Mouse (Mus musculus) kidney, postnatal 0 days (tissue): ENCODE data around the gene Bcas1. TPM values are rescaled to one million over a fixed set of nuclear protein-coding genes. Genes with fewer than 3 reads are reported as not detected.

ENCODE experiments used
- ATAC-seq: fragments of 200-750 bp; cut with Nextera tagmentation; replicated peaks from 2 replicates; pipeline ENCODE4 v1.8.0; 2017; ENCODE audit warnings: low read depth, moderate number of reproducible peaks, moderate TSS enrichment, moderate library complexity; ENCODE audit not compliant: low FRiP score
- DNase-seq: peaks from one replicate; pipeline ENCODE4 v3.0.0-alpha.2; 2016; ENCODE audit warnings: low spot score
- H3K27ac ChIP-seq: fragments of 300-500 bp; sonication (generic); 2 replicates; pipeline ENCODE4 v1.5.1; 2014; ENCODE audit warnings: mild to moderate bottlenecking
- H3K27me3 ChIP-seq: fragments of 300-500 bp; sonication (generic); 2 replicates; pipeline ENCODE4 v1.6.1; 2014; ENCODE audit warnings: low read length, mixed read lengths; ENCODE audit not compliant: insufficient read depth
- H3K36me3 ChIP-seq: fragments of 300-500 bp; sonication (generic); 2 replicates; pipeline ENCODE4 v1.6.1; 2014; ENCODE audit warnings: low read length, mixed read lengths; ENCODE audit not compliant: insufficient read depth
- H3K4me1 ChIP-seq: fragments of 300-500 bp; sonication (generic); replicated peaks from 2 replicates; pipeline ENCODE4 v1.6.1; 2014; ENCODE audit warnings: antibody characterized with exemption, low read length, mixed read lengths; ENCODE audit not compliant: insufficient read depth
- H3K4me2 ChIP-seq: fragments of 300-500 bp; sonication (generic); 2 replicates; pipeline ENCODE4 v1.6.1; 2014; ENCODE audit warnings: mild to moderate bottlenecking, low read length, moderate library complexity, mixed read lengths
- H3K4me3 ChIP-seq: fragments of 300-500 bp; sonication (generic); replicated peaks from 2 replicates; pipeline ENCODE4 v1.5.1; 2014; ENCODE audit warnings: low read depth, low read length
- H3K9ac ChIP-seq: fragments of 300-500 bp; sonication (generic); 2 replicates; pipeline ENCODE4 v1.6.1; 2014; ENCODE audit warnings: low read depth, low read length
- H3K9me3 ChIP-seq: fragments of 300-500 bp; sonication (generic); replicated peaks from 2 replicates; pipeline ENCODE4 v1.6.1; 2016; ENCODE audit warnings: low read length, inconsistent platforms, mixed read lengths
- CTCF ChIP-seq: IDR thresholded peaks from 2 replicates; pipeline ENCODE4 v1.5.1; 2016; ENCODE audit warnings: antibody characterized with exemption, low read depth, mild to moderate bottlenecking, moderate library complexity
- WGBS: fragments of 180-500 bp; shearing (Covaris S2); extraction: QIAGEN DNeasy Blood & Tissue Kit; methylation state at CpG from one replicate; pipeline ENCODE4 v1.1.7; 2014; 5-methylcytosine and 5-hydroxymethylcytosine counted together
- polyA plus RNA-seq: library from polyadenylated mRNA; unstranded; fragments of >200 nt; fragmentation: Nextera tagmentation; extraction: Ambion mirVana; gene quantifications from 2 replicates; pipeline ENCODE4 v1.2.1, GENCODE M21; 2015

The Bcas1 gene
- polyA plus RNA-seq, 1 experiment from 2014 or later, result 0.61 TPM

DNA sequence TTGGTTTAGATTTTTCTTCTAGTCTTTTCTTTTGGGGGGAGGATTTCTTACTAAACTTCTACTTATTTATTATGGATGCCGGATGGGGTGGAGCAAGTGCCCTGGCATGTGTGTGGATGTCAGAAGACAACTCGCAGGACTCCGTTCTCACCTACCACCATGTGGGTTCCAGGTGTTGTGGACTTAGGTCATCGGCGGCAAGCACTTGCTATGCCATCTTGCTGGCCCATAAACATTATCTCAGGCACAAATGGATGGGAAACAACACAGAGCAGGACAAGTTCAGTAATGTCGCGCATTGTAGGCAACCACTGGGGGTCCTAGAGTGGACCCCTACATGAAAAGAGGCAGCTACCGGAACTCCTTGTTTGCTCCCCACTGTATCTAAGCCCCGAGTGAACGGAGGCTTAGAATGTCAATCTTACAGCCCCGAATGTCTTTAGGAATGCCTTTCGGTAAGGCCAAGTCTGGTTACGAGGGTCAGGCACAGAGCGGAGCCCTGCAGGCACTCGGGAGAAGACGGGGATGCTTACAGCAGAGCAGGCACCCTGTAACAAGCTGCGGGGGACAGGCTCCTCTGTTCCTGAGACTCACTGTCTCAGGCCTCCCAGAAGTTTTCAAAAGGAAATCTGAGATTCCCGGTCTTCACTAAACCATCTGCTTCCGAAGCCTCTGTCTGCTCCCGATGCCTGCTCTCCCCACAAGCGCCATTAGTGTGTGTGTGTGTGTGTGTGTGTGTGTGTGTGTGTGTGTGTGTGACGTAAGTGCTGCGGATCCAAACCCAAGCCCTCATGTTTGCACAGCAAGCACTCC lies 16.8 kb downstream of the Bcas1 start:
- no peak for ATAC-seq
- H3K4me1 ChIP-seq, result no peaks in the 10 kb centered on the region
- H3K9ac ChIP-seq, result no peak overlapping the region
- no peak for TF ChIP-seq CTCF
- H3K4me3 ChIP-seq, result no peak overlapping the region
- DNase-seq, result peak; percentile 19
- 19% methylated on average over 23 of the region's 23 CpGs for WGBS
- H3K27ac ChIP-seq, result no peak overlapping the region
- no peaks in the 10 kb centered on the region for H3K36me3 ChIP-seq
- peak overlapping the region; percentile 14; the same call in 1 of the 2 replicates for H3K4me2 ChIP-seq
- peaks cover 10% of the 10 kb centered on the region; the same call in 1 of the 2 replicates for H3K27me3 ChIP-seq
- H3K9me3 ChIP-seq, result no peaks in the 10 kb centered on the region

DNA sequence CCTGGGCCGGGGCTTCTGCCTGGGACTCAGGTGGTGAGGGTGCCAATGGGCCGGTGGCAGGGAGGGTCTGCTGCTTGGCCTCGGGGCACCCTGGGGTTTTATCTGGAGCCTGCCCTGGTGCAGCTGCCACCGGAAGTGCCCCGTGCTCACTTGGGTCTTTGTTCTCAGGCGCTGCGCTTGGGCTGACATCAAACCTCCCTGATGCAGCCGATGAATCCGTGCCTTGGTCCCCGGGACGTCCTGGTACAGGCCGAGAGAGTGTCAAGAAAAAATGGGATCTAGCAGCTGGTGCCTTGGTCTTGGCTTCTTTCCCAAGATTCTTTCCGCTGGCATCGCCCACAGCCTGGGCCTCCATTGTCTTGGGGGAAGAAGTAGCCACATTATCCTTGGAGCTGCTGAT lies 21.2 kb downstream of the Bcas1 start:
- no peak overlapping the region for H3K4me3 ChIP-seq
- H3K4me2 ChIP-seq, result no peak overlapping the region
- H3K9ac ChIP-seq, result no peak overlapping the region
- H3K36me3 ChIP-seq, result no peaks in the 10 kb centered on the region
- no peaks in the 10 kb centered on the region for H3K27me3 ChIP-seq
- no peak for DNase-seq
- 0 out of 2 replicates have a peak, but pooled peaks cover 2% of the 10 kb centered on the region for H3K4me1 ChIP-seq
- WGBS, result 85% methylated on average over 14 of the region's 14 CpGs
- no peak overlapping the region for H3K27ac ChIP-seq
- no peak for ATAC-seq
- TF ChIP-seq CTCF, result no peak
- no peaks in the 10 kb centered on the region for H3K9me3 ChIP-seq

DNA sequence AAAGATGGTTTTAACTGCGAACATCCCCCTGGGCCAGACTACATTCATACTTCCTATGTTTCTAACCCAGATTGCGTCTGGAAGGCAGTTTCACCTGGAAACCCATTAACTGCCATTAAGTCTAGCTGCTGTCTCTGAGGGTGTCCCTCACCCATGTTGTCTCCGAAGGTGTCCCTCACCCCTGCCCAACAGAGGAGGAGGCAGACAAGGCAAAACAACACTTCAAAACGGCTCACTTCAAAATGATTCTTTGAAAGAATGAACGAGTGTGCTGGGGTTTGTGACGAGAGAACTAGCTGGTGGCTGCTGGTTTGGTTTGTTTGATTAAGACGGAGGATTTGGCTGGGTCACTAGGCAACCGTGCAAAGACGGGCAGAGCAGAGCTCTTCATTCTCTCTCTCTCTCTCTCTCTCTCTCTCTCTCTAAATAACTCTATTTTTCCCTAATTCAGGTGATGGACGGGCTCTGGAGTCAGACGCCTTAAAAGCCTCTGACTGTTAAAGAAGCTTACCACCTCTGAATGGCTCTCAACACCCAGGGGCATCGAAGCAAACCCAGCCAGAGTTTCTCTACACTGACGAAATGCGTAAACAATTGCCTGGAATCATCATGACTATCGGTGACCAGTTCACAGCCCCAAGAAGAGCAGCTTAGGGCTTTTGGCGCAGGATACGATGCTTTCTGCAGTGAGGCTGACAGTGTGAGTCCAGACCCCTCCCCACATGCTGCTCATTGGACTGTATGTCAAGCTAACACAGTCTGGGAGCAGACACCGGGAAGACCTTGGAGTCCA lies 22.7 kb downstream of the Bcas1 start:
- ATAC-seq, result no peak
- Histone ChIP-seq H3K4me1 (0 out of 2 replicates have a peak, but pooled peaks cover 8% of the 10 kb centered on the region), H3K27me3 (no peaks in the 10 kb centered on the region), H3K4me2 (no peak overlapping the region), H3K27ac (no peak overlapping the region), H3K4me3 (no peak overlapping the region), H3K36me3 (no peaks in the 10 kb centered on the region), H3K9ac (no peak overlapping the region), H3K9me3 (no peaks in the 10 kb centered on the region)
- no peak for TF ChIP-seq CTCF
- 33% methylated on average over 18 of the region's 18 CpGs for WGBS
- DNase-seq, result no peak

DNA sequence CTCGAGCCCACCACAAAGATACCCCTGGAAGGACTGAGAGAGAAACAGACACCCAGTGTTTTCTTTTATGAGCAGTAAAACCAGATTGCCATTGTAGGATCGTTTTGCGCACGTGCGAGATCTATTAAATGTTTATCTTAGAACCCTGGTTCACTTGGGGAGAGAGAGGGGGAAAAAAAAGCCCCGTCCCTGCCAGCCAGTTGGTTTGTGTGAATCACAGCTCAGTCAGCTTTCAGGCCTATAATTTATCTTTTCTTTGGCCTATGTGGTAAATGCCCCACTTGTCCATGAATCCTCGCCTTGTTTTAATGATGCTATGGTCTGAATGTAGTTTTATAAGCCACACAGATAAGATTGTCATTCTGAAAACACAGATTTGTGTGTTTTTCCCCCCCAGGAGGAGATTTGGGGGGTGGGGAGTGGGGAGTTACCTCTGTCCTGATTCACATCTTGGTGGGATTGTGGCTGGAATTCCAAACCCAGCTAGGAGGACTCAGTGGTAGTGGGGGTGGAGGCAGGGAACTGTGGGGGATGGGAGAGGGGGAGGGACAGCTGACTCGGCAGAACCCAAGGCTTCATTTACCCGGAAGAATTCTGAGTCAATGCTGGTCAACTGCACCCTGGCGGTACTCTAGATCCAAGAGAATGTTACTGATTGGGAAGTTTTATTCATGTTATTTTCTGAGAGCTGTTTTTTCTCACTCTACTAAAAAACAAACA lies 23.8 kb downstream of the Bcas1 start:
- H3K36me3 ChIP-seq, result no peaks in the 10 kb centered on the region
- TF ChIP-seq CTCF, result no peak
- H3K27ac ChIP-seq, result no peak overlapping the region
- H3K27me3 ChIP-seq, result no peaks in the 10 kb centered on the region
- H3K9me3 ChIP-seq, result no peaks in the 10 kb centered on the region
- H3K4me3 ChIP-seq, result no peak overlapping the region
- no peak overlapping the region for H3K4me2 ChIP-seq
- H3K9ac ChIP-seq, result no peak overlapping the region
- 30% methylated on average over 10 of the region's 10 CpGs for WGBS
- ATAC-seq (no peak), DNase-seq (no peak)
- 0 out of 2 replicates have a peak, but pooled peaks cover 8% of the 10 kb centered on the region for H3K4me1 ChIP-seq

GRCm38 (mm10) chr2:170401211-170401799 lies 26.3 kb downstream of the Bcas1 start:
- Histone ChIP-seq H3K36me3 (no peaks in the 10 kb centered on the region), H3K9ac (0 out of 2 replicates have a peak overlapping the region, but pooled peaks have one; percentile 32), H3K4me3 (peak overlapping the region; percentile 24), H3K4me2 (peak overlapping the region; percentile 68), H3K27ac (no peak overlapping the region), H3K9me3 (no peaks in the 10 kb centered on the region), H3K27me3 (no peaks in the 10 kb centered on the region), H3K4me1 (0 out of 2 replicates have a peak, but pooled peaks cover 8% of the 10 kb centered on the region)
- DNase-seq, result peak; percentile 89
- TF ChIP-seq CTCF, result peak; percentile 94
- ATAC-seq, result 0 out of 2 replicates have a peak, but pooled peaks have one; percentile 21
- under 1% methylated on average over 17 of the region's 17 CpGs for WGBS
